Mouse (Mus musculus): ENCODE measurements at regions not wholly inside any gene's neighbourhood (a gene's known extent, or its start where the extent isn't known, plus 50 kb on each side); places are given as distances from the start of the nearest gene placed in this dataset.

GRCm38 (mm10) chr6:126481257-126481656 is 54.0 kb downstream of the Kcna5 start:
- DNase-seq (ENCODE audit: low read depth, low spot score): no peak

- DNase-seq (ENCODE audit: low read depth, low spot score): no peak
Measured at GRCm38 (mm10) chr6:126477506-126477905, 57.7 kb downstream of the Kcna5 start.

- no peak for DNase-seq (ENCODE audit: low read depth, low spot score)
Measured at GRCm38 (mm10) chr6:126476758-126477157, 58.5 kb downstream of the Kcna5 start.

- DNase-seq (ENCODE audit: low read depth, low spot score): no peak
Measured at GRCm38 (mm10) chr6:126475555-126475954, 59.7 kb downstream of the Kcna5 start.

DNA sequence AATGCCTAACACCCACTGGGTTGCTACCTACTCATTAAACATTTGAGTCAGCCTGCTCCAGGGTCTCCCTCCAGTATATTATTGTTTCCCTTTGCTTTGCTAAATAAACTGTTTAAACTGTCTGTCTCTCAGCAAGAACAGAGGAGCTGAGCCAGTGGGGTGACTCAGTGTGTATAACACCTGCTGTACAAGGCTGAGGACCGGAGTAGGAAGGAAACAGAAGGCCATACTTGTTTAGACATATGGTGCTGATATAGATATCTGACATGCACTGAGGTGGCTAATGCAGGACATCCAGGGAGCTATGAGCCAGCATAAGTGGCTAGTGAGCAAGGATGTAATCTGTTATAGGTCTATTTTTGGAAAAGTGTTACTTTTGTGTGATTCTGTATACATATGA is 81.5 kb downstream of the Kcna5 start:
- DNase-seq (ENCODE audit: low read depth, low spot score): no peak

- no peak for DNase-seq (ENCODE audit: low read depth, low spot score)
Measured at GRCm38 (mm10) chr6:126445519-126445918, 89.7 kb downstream of the Kcna5 start.

GRCm38 (mm10) chr6:126440254-126440653 is 95.0 kb downstream of the Kcna5 start:
- no peak for DNase-seq (ENCODE audit: low read depth, low spot score)

DNA sequence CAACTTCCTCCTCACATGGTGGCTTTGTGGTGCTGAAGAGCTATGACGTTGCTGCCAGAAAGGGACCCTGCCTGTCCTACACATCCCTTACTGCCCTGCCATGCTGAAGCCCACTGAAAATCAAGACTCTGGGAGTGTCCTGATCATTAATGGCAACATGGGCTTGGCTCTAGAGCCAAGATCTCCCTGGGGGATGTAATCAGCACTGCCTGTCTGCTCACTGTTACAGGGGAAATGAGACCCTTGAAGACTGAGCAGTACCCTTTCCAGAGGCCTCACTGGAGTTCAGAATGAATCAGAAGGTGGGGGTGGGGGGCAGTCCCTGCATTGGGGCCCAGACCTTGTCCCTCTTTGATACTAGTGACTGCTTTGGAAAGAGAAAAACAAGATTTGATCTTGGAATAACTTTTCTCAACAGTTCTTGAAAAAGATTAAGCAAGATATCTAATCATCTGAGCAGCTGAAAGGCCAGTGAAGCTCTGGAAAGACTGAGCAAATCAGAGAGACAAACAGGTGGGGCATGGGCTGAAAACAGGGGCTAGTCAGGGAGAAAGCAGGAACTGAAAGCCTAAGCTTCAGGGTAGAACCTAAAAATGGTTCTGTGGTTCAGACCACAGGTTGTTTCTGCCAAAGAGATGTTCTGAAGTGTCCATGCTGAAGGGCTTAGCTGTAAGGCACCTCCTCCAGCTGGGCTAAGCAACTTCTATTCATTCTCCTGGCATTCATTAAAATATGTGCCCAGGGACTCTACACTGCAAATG is 97.1 kb downstream of the Kcna5 start:
- no peak for DNase-seq (ENCODE audit: low read depth, low spot score)

GRCm38 (mm10) chr6:126427208-126427607 is 108.0 kb downstream of the Kcna5 start:
- DNase-seq (ENCODE audit: low read depth, low spot score): no peak

DNA sequence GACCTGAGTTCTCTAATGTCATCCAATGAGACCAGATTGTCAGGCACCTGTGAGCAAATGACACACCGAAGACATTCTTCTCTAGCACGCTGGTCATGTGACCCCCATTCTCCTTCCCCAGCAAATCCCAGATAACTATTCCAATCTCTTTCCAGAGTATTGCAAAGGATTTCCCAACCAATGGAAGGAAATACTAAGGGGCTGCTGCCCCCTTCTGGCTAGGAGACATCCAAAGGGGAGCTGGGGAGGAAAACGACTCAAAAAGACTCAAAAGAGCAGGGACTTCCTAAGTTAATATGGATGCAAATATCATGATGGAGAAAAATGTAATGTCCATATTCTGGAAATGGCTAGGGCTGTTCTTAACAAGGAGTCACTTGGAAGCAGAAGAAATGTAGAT is 129.5 kb downstream of the Kcna5 start:
- peak; percentile 34 for DNase-seq (ENCODE audit: low read depth, low spot score)

GRCm38 (mm10) chr6:126404331-126405070 is 130.7 kb downstream of the Kcna5 start:
- no peak for DNase-seq (ENCODE audit: low read depth, low spot score)

- DNase-seq (ENCODE audit: low read depth, low spot score): no peak
Measured at GRCm38 (mm10) chr6:126399595-126399994, 135.6 kb downstream of the Kcna5 start.

GRCm38 (mm10) chr6:126398641-126399040 is 136.6 kb downstream of the Kcna5 start:
- DNase-seq (ENCODE audit: low read depth, low spot score): peak; percentile 23

DNA sequence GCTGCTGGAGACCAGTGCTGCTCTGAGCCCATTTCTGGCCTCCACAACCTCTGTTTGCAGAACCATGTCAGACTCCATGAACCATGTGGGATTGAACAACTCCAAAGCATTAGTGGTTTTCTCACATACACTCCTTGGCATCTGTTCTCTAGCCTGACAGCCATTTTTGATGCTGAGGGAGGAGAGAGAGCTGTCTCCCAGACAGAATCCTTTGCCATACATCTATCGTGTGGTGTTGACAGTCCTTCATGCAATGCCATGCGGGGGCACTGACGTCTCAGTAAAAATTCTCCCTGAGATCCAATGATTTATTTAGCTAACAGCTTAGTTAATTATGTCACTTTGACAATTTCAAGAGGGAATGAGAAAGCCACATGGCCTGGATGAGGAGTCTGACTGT is 140.2 kb downstream of the Kcna5 start:
- DNase-seq (ENCODE audit: low read depth, low spot score): no peak

DNA sequence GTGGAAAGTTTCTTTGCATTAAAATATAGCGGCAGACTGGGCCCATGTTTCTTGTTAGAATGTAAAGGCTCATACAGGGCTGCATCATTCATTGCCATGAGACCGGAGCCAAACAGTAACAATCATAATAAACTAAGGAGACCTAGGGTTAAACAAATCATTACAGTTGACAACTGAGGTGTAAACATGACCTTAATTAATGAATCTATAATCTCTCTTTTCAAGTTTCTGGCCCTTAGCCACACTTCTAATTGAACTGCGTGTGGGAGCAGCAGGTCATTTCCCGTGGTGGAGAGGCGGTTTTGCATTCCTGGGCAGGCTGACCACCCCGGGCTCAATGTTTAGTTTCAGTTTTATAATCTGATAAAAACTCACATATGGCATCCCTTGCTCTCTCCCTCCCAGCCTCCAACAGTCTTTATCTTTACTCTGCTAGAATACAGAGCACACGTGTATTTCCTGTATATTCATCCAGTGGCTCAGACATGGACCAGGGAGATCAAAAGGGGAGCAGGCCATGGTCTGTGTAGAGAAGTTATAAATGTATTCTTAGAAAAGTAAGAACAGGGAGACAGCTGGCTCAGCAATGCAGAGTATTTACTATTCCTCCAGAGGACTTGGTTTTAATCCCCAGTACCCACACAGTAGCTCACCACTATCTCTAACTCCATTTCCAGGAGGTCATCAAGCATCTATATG is 141.0 kb downstream of the Kcna5 start:
- no peak for DNase-seq (ENCODE audit: low read depth, low spot score)

- no peak for DNase-seq (ENCODE audit: low read depth, low spot score)
Measured at GRCm38 (mm10) chr6:126384210-126385012, 150.8 kb downstream of the Kcna5 start.

DNA sequence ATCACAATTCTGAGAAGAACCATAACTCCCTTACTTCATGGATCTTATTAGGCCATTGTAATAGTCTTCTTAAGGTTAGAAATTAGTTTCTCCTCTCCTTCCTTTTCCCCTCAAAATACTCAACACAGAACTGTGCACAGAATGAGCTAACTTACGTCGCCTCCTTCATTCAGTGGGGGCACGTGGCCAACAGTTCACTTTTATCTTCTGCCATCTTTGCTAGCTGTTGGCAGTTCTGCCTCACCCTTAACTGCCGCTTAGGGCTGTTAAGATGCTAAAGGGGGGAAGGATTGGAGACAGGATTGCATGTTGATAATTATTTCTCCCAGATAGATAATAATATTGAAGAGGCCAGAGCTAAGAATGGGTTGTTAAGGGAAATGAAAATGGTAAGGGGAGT is 158.0 kb downstream of the Kcna5 start:
- DNase-seq (ENCODE audit: low read depth, low spot score): no peak

DNA sequence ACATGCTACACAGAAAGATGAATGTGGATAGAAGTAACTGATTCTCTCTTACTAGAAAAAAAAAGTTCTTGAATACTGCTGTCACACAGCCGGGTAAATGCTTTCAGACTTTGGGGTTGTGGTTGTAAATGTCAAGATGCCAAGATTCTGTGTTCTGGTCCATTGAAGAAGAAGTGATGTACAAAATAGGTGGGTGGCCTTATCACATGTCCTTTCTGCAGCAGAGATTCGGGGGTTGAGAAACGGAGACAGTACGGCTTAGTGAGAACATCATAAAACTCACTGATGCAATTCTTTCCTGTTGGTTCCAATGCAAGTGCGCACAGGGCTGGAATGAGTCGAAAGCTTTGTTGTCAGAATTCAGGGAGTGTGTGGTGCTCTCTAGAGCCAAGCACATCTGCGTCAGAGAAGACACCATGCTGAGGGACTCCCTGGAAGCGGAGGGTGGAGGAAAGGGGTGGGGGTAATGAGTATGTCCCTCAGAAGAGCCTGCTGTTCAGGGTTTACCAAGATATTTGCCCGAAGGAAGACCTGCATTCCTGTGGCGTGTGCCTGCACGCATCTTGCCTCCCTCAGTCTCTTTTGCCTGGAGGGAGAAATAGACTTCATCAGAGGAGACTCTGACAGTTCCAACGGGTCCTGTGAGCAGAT is 160.1 kb downstream of the Kcna5 start:
- DNase-seq (ENCODE audit: low read depth, low spot score): no peak

DNA sequence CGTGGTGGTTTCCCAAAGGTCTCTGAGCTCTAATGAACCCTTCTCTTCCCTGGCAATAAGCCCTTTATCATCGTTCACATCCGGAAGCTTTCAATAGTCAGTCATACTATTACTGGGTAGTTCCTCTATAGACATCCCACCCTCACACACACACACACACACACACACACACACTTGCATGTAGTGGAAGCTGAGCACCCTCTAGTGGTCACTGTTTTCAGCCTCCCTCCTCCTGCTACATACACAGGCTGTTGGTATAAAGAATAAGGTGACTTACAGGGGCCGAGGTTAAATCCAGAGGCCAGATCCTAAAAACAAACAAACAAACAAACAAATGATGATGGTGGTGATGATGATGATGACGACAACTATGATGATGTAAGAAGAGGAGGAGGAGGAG is 163.2 kb downstream of the Kcna5 start:
- DNase-seq (ENCODE audit: low read depth, low spot score): peak; percentile 25

DNA sequence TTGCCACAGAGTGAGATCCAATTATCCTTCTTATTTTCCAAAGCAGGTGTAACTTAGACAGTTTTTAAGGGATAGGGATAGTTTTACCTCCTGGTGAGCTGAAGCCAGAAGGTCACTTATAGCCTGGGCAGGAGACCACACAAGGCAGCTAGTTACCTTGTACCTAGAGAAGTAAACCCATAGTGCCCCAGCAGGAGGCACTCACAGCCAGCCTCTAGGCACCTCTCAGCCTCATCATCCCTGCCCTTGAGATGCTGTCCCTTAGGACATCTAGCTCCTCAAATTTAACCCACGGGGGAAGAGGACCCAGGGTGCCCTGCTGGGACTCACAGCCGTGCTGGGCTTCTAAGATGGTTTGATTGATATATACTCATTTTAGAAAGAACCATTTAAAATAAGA is 163.7 kb downstream of the Kcna5 start:
- DNase-seq (ENCODE audit: low read depth, low spot score): no peak

DNA sequence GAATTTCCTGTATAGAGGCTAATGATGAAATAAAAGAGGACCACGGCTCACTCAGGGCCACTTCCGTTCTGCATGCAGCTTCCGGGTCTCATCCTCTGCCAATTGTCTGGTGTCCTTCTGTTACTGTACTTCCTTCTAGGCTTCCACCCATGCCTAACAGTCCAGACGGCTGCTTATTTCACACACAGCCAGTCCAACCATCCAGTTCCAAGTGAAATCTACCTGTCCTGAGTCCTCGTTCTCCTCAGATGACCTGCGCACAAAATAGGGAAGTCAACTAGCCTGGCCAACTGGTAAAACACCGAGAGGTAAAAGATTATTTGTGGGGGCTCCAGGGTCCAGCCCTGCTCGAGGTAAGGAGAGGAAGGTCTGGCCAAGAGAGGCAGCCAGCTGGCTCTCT is 169.7 kb downstream of the Kcna5 start:
- DNase-seq (ENCODE audit: low read depth, low spot score): no peak

Measured in retina, postnatal 7 days (tissue).